ENCODE assay signal across 23 mouse cellular contexts in the genomic region with DNA sequence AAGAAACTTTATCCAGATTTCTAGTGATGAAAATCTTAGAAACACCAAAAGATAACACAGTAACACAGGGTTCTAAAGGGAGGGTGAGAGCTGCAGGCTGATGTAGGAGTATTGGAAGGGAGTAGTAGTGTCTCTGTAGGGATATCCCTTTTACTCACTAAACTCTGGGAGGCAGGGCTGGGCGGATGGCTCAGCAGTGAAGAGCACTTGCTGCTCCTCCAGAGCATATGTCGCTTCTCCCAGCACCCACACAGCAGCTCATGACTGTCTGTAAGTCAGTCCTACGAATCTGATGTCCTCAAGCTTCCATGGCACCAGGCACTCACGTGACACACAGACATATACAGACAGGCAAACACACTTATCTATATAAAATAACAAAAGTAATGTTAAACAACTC. TPM values are rescaled to one million over a fixed set of nuclear protein-coding genes. Genes with fewer than 3 reads are reported as not detected.
DNase-seq lines count a peak whose midpoint lies in the region; ATAC-seq lines count a peak whose summit lies in the region.
"Had no signal": no experiment of that assay in that cellular context is flagged by ENCODE, and none has a peak within 500 bp of the region (broad histone marks: within the 10 kb centered on the region; RNA-seq: fewer than 3 reads in every experiment).

No protein-coding gene starts in this region.

- no peak for DNase-seq in frontal cortex, postnatal 14 days (ENCODE audit: low spot score in 2 of 2)
- peak; percentile 61 to 82 for DNase-seq in layer of hippocampus, adult 18-20 months (ENCODE audit: low spot score in 2 of 2)
- DNase-seq in layer of hippocampus, postnatal 10 days (ENCODE audit: low spot score in 2 of 2), result no peak
- DNase-seq in right cerebral cortex, adult 18-20 months, result peak; percentile 80
- DNase-seq in right cerebral cortex, postnatal 14 days, result no peak
- DNase-seq in layer of hippocampus, postnatal 36 days, result peak; percentile 49 to 54
- no peak for DNase-seq in liver
- DNase-seq: adrenal gland, adult 2 months; adrenal gland, postnatal 36 days; cerebellum, adult 2 months; cerebellum, postnatal 14 days; gastrocnemius, adult 2 months; gastrocnemius, postnatal 36 days; heart, adult 2 months; heart, postnatal 14 days; kidney, adult 18-20 months; kidney, postnatal 36 days; lung, postnatal 36 days; thymus, postnatal 14 days had no signal

- ATAC-seq in frontal cortex, adult (ENCODE audit: low TSS enrichment), result peak; percentile 69
- ATAC-seq: activated CD4-positive, CD25-positive, alpha-beta regulatory T cell, adult 4 months; forebrain, embryonic 16.5 days; hindbrain, embryonic 16.5 days had no signal

RNA-seq across cellular contexts. Expression of gene Ppib, which starts 21.9 kb away (rescaled TPM):
- 100 to 1,000 TPM; 195 to 196 TPM for total RNA-seq in layer of hippocampus, adult 18-20 months (2021)
- total RNA-seq in layer of hippocampus, postnatal 10 days (2021), result 100 to 1,000 TPM; 268 to 273 TPM
- total RNA-seq in layer of hippocampus, postnatal 36 days (2021), result 100 to 1,000 TPM; 194 to 206 TPM

RNA-seq across cellular contexts. Expression of gene Snx22, which starts 31.4 kb away (rescaled TPM):
- 1 to 10 TPM; 5.9 to 6.1 TPM for total RNA-seq in layer of hippocampus, adult 18-20 months (2021)
- 1 to 10 TPM; 7.7 to 7.9 TPM for total RNA-seq in layer of hippocampus, postnatal 10 days (2021)
- 1 to 10 TPM; 5.5 to 6.0 TPM for total RNA-seq in layer of hippocampus, postnatal 36 days (2021)

Comparison
In these comparisons a context has a peak if more than half of its experiments do, and no peak if none do; other contexts are left out.
1. DNase-seq: peak in layer of hippocampus, adult 18-20 months (2 of 2), right cerebral cortex, adult 18-20 months (single experiment) and layer of hippocampus, postnatal 36 days (2 of 2); none in frontal cortex, postnatal 14 days (0 of 2), layer of hippocampus, postnatal 10 days (0 of 2), right cerebral cortex, postnatal 14 days (single experiment) and liver (single experiment).